Mouse (Mus musculus): ENCODE data around the gene Ppp1cc. TPM values are rescaled to one million over a fixed set of nuclear protein-coding genes. Genes with fewer than 3 reads are reported as not detected.

Gene Ppp1cc
- total and polyA plus RNA-seq, 2 experiments from 2014 or later = 157 to 199 TPM

DNA sequence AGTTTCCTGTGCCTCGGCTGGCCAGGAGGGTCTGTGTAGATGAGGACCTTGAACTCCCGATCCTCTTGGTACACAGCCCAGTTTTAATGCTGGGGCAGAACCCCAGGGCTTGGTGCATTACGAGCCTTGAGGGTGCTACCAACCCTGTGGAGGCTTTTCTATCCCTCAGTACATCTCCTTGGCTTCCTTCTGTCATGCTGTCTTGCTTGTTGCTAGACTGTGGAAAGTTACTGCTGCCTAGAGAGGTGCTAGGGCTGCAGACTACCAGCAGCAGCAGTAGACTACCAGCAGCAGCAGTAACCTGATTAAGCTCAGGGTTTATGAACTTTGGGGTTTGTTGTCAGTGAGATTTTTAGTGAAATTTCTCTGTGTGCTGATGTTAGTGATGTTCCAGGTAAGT lies 5.9 kb downstream of the Ppp1cc start:
- H3K4me3 ChIP-seq (ENCODE audit: low read depth, low read length) = no peak overlapping the region
- peaks cover 82% of the 10 kb centered on the region for H3K4me1 ChIP-seq (ENCODE audit: control insufficient read depth, insufficient read depth)
- ATAC-seq (ENCODE audit: insufficient read depth, low read depth) (no peak), DNase-seq (ENCODE audit: low spot score) (no peak)
- no peak overlapping the region for H3K4me2 ChIP-seq (ENCODE audit: low read depth, low read length)
- H3K9me3 ChIP-seq (replicated peaks; ENCODE audit: control insufficient read depth, low read length) = no peaks in the 10 kb centered on the region
- no peak overlapping the region for H3K9ac ChIP-seq (replicated peaks; ENCODE audit: low read depth, low read length)
- TF ChIP-seq CTCF (IDR thresholded peaks at IDR 0.05; ENCODE audit: low read depth) = no peak
- no peak for TF ChIP-seq EP300 (IDR thresholded peaks at IDR 0.05; ENCODE audit: low read depth)
- peaks cover 51% of the 10 kb centered on the region for H3K36me3 ChIP-seq (replicated peaks; ENCODE audit: control insufficient read depth, insufficient read depth, low read length)
- H3K27me3 ChIP-seq (ENCODE audit: control insufficient read depth, insufficient read depth, low read length) = no peaks in the 10 kb centered on the region
- 51% methylated on average over 3 of the region's 3 CpGs for WGBS
- peak overlapping the region; percentile 4; the same call in 1 of the 2 replicates for H3K27ac ChIP-seq (ENCODE audit: low read depth)

DNA sequence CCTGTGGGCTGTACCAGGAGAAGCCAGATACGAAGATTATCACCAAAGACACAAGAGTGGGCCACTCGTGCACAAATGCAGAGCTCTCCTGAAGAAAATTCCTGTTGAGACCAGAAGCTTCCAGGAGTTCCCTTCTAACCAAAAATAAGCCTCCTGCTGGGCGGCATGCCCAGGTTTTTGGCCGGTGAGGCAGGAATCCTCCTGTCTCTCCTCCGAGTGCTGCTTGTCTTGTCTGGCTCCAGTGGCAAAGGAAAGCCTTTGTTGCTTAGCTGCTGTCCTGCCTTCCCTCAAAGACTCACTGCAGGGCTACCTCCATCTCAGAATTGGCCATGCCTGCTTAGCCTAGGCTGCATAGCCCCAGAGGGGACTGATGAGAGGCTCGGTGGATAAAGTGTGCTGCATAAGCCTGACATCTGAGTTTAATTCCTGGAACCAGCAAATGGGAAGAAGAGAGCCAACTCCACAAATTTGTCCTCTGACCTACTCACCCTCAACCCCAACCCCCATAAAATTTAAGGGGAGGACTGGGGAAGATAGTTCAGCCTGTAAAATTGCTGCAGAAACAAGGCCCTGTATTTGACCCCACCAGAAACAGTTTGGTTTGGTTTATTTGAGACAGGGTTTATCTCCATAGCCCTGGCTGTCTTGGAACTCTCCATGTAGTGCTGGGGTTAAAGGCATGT lies 7.3 kb downstream of the Ppp1cc start:
- H3K4me3 ChIP-seq (ENCODE audit: low read depth, low read length) = no peak overlapping the region
- peaks cover 77% of the 10 kb centered on the region for H3K4me1 ChIP-seq (ENCODE audit: control insufficient read depth, insufficient read depth)
- no peak overlapping the region; the same call in 1 of the 2 replicates for H3K9ac ChIP-seq (replicated peaks; ENCODE audit: low read depth, low read length)
- DNase-seq (ENCODE audit: low spot score) (no peak), ATAC-seq (ENCODE audit: insufficient read depth, low read depth) (no peak)
- no peak overlapping the region for H3K4me2 ChIP-seq (ENCODE audit: low read depth, low read length)
- H3K27ac ChIP-seq (ENCODE audit: low read depth) = peak overlapping the region; percentile 74; the same call in 1 of the 2 replicates
- H3K27me3 ChIP-seq (ENCODE audit: control insufficient read depth, insufficient read depth, low read length) = no peaks in the 10 kb centered on the region
- WGBS = 22% methylated on average over 6 of the region's 6 CpGs
- H3K36me3 ChIP-seq (replicated peaks; ENCODE audit: control insufficient read depth, insufficient read depth, low read length) = peaks cover 65% of the 10 kb centered on the region
- H3K9me3 ChIP-seq (replicated peaks; ENCODE audit: control insufficient read depth, low read length) = no peaks in the 10 kb centered on the region
- TF ChIP-seq EP300 (IDR thresholded peaks at IDR 0.05; ENCODE audit: low read depth) = no peak
- TF ChIP-seq CTCF (IDR thresholded peaks at IDR 0.05; ENCODE audit: low read depth) = no peak

DNA sequence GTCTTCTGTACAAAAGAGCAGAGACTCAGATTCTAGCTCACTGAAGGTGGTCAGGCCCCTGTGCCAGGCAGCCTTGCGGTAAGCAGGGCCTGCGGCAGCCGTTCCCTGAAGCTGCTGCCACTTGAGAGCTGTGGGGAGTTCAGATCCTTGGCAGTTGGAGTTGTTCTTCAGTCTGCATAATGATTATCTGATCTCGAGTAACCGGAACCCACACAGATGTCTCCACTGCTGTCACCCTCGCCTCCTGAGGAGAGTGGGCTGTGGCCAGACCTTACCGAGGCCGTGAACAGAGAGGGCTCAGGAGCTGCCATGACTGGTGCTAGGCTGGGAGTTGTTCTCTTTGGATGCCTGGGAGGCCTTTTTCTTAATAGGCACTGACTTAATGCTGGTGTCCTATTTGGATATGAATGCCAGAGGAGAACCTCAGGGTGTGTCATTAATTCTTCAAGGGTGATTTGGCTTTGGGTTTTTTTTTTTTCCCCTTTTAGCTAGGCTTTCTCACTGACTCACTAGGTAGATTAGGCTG lies 8.6 kb downstream of the Ppp1cc start:
- DNase-seq (ENCODE audit: low spot score) (no peak), ATAC-seq (ENCODE audit: insufficient read depth, low read depth) (no peak)
- H3K9ac ChIP-seq (replicated peaks; ENCODE audit: low read depth, low read length) = 0 out of 2 replicates have a peak overlapping the region, but pooled peaks have one; percentile 23
- H3K9me3 ChIP-seq (replicated peaks; ENCODE audit: control insufficient read depth, low read length) = no peaks in the 10 kb centered on the region
- H3K27ac ChIP-seq (ENCODE audit: low read depth) = peak overlapping the region; percentile 74
- no peaks in the 10 kb centered on the region for H3K27me3 ChIP-seq (ENCODE audit: control insufficient read depth, insufficient read depth, low read length)
- peaks cover 66% of the 10 kb centered on the region for H3K36me3 ChIP-seq (replicated peaks; ENCODE audit: control insufficient read depth, insufficient read depth, low read length)
- WGBS = 38% methylated on average over 8 of the region's 8 CpGs
- H3K4me2 ChIP-seq (ENCODE audit: low read depth, low read length) = 0 out of 2 replicates have a peak overlapping the region, but pooled peaks have one; percentile 2
- TF ChIP-seq EP300 (IDR thresholded peaks at IDR 0.05; ENCODE audit: low read depth) (no peak), CTCF (IDR thresholded peaks at IDR 0.05; ENCODE audit: low read depth) (no peak)
- H3K4me3 ChIP-seq (ENCODE audit: low read depth, low read length) = no peak overlapping the region
- H3K4me1 ChIP-seq (ENCODE audit: control insufficient read depth, insufficient read depth) = peaks cover 67% of the 10 kb centered on the region

DNA sequence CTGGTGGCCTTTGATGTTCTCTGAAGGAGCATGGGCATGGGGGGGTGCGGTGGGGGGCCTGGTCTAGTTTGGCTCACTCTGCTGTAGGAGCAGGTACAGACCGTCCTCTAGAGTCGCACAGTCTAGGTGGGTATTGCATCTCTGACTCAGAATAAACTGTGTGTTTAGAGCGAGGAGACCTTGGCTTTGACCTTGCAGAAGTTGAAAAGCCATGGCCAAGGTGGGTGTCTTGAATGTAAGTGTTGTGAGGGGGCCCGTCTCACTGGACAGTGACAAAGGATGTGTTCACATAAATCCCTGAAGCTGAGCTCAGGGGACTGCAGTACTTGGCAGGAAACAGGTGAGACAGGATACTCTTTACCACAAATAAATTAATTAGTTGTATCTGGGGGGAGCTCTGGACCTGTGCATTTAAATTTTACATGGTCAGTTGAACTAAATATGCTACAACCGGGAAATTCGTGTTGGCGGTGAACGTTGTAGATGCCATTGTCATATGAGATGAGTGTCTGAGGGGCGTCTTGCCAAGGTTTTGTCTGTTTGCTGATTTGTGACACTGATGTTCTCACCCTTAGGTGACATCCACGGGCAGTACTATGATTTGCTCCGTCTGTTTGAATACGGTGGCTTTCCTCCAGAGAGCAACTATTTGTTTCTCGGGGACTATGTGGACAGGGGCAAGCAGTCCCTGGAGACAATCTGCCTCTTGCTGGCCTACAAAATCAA lies 10.4 kb downstream of the Ppp1cc start:
- WGBS = 55% methylated on average over 13 of the region's 14 CpGs
- Histone ChIP-seq H3K4me2 (ENCODE audit: low read depth, low read length) (no peak overlapping the region), H3K27ac (ENCODE audit: low read depth) (peak overlapping the region; percentile 74), H3K4me1 (ENCODE audit: control insufficient read depth, insufficient read depth) (peaks cover 49% of the 10 kb centered on the region), H3K9ac (replicated peaks; ENCODE audit: low read depth, low read length) (no peak overlapping the region), H3K4me3 (ENCODE audit: low read depth, low read length) (no peak overlapping the region), H3K36me3 (replicated peaks; ENCODE audit: control insufficient read depth, insufficient read depth, low read length) (peaks cover 70% of the 10 kb centered on the region), H3K27me3 (ENCODE audit: control insufficient read depth, insufficient read depth, low read length) (no peaks in the 10 kb centered on the region), H3K9me3 (replicated peaks; ENCODE audit: control insufficient read depth, low read length) (no peaks in the 10 kb centered on the region)
- TF ChIP-seq CTCF (IDR thresholded peaks at IDR 0.05; ENCODE audit: low read depth) = no peak
- TF ChIP-seq EP300 (IDR thresholded peaks at IDR 0.05; ENCODE audit: low read depth) = no peak
- DNase-seq (ENCODE audit: low spot score) (no peak), ATAC-seq (ENCODE audit: insufficient read depth, low read depth) (no peak)

DNA sequence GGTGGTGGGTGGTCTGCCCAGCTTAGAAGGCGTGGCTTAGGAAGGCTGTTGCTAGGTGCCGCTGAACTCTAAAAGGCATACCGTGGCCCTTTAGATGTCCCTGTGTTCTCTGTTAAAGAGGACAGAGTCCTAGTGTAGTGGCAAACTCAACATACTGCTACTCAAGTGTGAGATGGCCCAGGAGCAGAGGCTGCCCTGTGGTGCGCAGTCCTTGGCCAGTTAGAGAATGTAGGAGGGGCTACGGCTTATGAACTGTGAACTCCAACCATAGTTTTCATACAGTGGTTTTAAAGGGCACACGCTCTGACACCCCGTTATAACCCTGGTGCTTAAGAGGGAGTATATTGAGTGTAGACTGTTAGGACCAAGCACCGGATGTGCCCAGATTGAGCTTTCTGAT lies 13.0 kb downstream of the Ppp1cc start:
- Histone ChIP-seq H3K27ac (ENCODE audit: low read depth) (no peak overlapping the region), H3K4me3 (ENCODE audit: low read depth, low read length) (no peak overlapping the region), H3K36me3 (replicated peaks; ENCODE audit: control insufficient read depth, insufficient read depth, low read length) (peaks cover 67% of the 10 kb centered on the region), H3K4me1 (ENCODE audit: control insufficient read depth, insufficient read depth) (peaks cover 25% of the 10 kb centered on the region), H3K4me2 (ENCODE audit: low read depth, low read length) (no peak overlapping the region), H3K27me3 (ENCODE audit: control insufficient read depth, insufficient read depth, low read length) (no peaks in the 10 kb centered on the region), H3K9ac (replicated peaks; ENCODE audit: low read depth, low read length) (no peak overlapping the region), H3K9me3 (replicated peaks; ENCODE audit: control insufficient read depth, low read length) (no peaks in the 10 kb centered on the region)
- ATAC-seq (ENCODE audit: insufficient read depth, low read depth) (no peak), DNase-seq (ENCODE audit: low spot score) (no peak)
- TF ChIP-seq EP300 (IDR thresholded peaks at IDR 0.05; ENCODE audit: low read depth) (no peak), CTCF (IDR thresholded peaks at IDR 0.05; ENCODE audit: low read depth) (no peak)
- WGBS = 91% methylated on average over 8 of the region's 8 CpGs

All from heart, postnatal 0 days (tissue).